Mouse (Mus musculus): ENCODE results near the gene Atxn7l3b. TPM values are rescaled to one million over a fixed set of nuclear protein-coding genes. Genes with fewer than 3 reads are reported as not detected.
A peak's percentile ranks its signal among the peaks of the same experiment; 100 is the strongest.

Atxn7l3b gene
- polyA plus RNA-seq, 1 experiment from 2014 or later, result 145 TPM

- no peak overlapping the region for H3K4me2 ChIP-seq (ENCODE audit: low read length)
- no peaks in the 10 kb centered on the region for H3K27me3 ChIP-seq (replicated peaks; ENCODE audit: control insufficient read depth, insufficient read depth, low read length)
- H3K4me3 ChIP-seq (ENCODE audit: low read depth, low read length), result no peak overlapping the region
- no peak for ATAC-seq (replicated peaks; ENCODE audit: low FRiP score, low TSS enrichment, low read depth)
- no peaks in the 10 kb centered on the region for H3K36me3 ChIP-seq (ENCODE audit: control insufficient read depth, insufficient read depth, low read length)
- no peak overlapping the region for H3K9ac ChIP-seq (ENCODE audit: low read length)
- DNase-seq (ENCODE audit: low spot score), result no peak
- H3K4me1 ChIP-seq (replicated peaks; ENCODE audit: control insufficient read depth, insufficient read depth, low read length), result 0 out of 2 replicates have a peak, but pooled peaks cover 4% of the 10 kb centered on the region
- WGBS, result 59% methylated on average over 9 of the region's 9 CpGs
- H3K27ac ChIP-seq (ENCODE audit: low read depth), result no peak overlapping the region
- H3K9me3 ChIP-seq (ENCODE audit: control insufficient read depth, low read length), result no peaks in the 10 kb centered on the region
These were observed 44.7 kb downstream of the Atxn7l3b start for GRCm38 (mm10) chr10:112884064-112884463.

GRCm38 (mm10) chr10:112883688-112884004 is 45.2 kb downstream of the Atxn7l3b start:
- ATAC-seq (replicated peaks; ENCODE audit: low FRiP score, low TSS enrichment, low read depth) (peak; percentile 33; the same call in 1 of the 2 replicates), DNase-seq (ENCODE audit: low spot score) (no peak)
- H3K27me3 ChIP-seq (replicated peaks; ENCODE audit: control insufficient read depth, insufficient read depth, low read length), result no peaks in the 10 kb centered on the region
- H3K36me3 ChIP-seq (ENCODE audit: control insufficient read depth, insufficient read depth, low read length), result no peaks in the 10 kb centered on the region
- no peak overlapping the region for H3K4me3 ChIP-seq (ENCODE audit: low read depth, low read length)
- 0 out of 2 replicates have a peak, but pooled peaks cover 4% of the 10 kb centered on the region for H3K4me1 ChIP-seq (replicated peaks; ENCODE audit: control insufficient read depth, insufficient read depth, low read length)
- no peak overlapping the region for H3K4me2 ChIP-seq (ENCODE audit: low read length)
- H3K27ac ChIP-seq (ENCODE audit: low read depth), result no peak overlapping the region
- H3K9me3 ChIP-seq (ENCODE audit: control insufficient read depth, low read length), result no peaks in the 10 kb centered on the region
- 38% methylated on average over 3 of the region's 3 CpGs for WGBS
- H3K9ac ChIP-seq (ENCODE audit: low read length), result no peak overlapping the region

- H3K36me3 ChIP-seq (ENCODE audit: control insufficient read depth, insufficient read depth, low read length), result no peaks in the 10 kb centered on the region
- WGBS, result 21% methylated on average over 6 of the region's 6 CpGs
- ATAC-seq (replicated peaks; ENCODE audit: low FRiP score, low TSS enrichment, low read depth) (peak; percentile 78), DNase-seq (ENCODE audit: low spot score) (no peak)
- no peaks in the 10 kb centered on the region for H3K27me3 ChIP-seq (replicated peaks; ENCODE audit: control insufficient read depth, insufficient read depth, low read length)
- no peaks in the 10 kb centered on the region for H3K9me3 ChIP-seq (ENCODE audit: control insufficient read depth, low read length)
- H3K9ac ChIP-seq (ENCODE audit: low read length), result no peak overlapping the region
- H3K27ac ChIP-seq (ENCODE audit: low read depth), result no peak overlapping the region
- H3K4me1 ChIP-seq (replicated peaks; ENCODE audit: control insufficient read depth, insufficient read depth, low read length), result 0 out of 2 replicates have a peak, but pooled peaks cover 4% of the 10 kb centered on the region
- H3K4me3 ChIP-seq (ENCODE audit: low read depth, low read length), result no peak overlapping the region
- H3K4me2 ChIP-seq (ENCODE audit: low read length), result no peak overlapping the region
These were observed 45.8 kb downstream of the Atxn7l3b start for GRCm38 (mm10) chr10:112882789-112883687.

- Histone ChIP-seq H3K4me1 (replicated peaks; ENCODE audit: control insufficient read depth, insufficient read depth, low read length) (0 out of 2 replicates have a peak, but pooled peaks cover 4% of the 10 kb centered on the region), H3K9me3 (ENCODE audit: control insufficient read depth, low read length) (no peaks in the 10 kb centered on the region), H3K4me2 (ENCODE audit: low read length) (no peak overlapping the region), H3K4me3 (ENCODE audit: low read depth, low read length) (no peak overlapping the region), H3K36me3 (ENCODE audit: control insufficient read depth, insufficient read depth, low read length) (no peaks in the 10 kb centered on the region), H3K27me3 (replicated peaks; ENCODE audit: control insufficient read depth, insufficient read depth, low read length) (no peaks in the 10 kb centered on the region), H3K9ac (ENCODE audit: low read length) (no peak overlapping the region), H3K27ac (ENCODE audit: low read depth) (no peak overlapping the region)
- 83% methylated on average over 3 of the region's 3 CpGs for WGBS
- ATAC-seq (replicated peaks; ENCODE audit: low FRiP score, low TSS enrichment, low read depth) (no peak), DNase-seq (ENCODE audit: low spot score) (no peak)
These were observed 46.7 kb downstream of the Atxn7l3b start for GRCm38 (mm10) chr10:112882149-112882548.

GRCm38 (mm10) chr10:112876655-112877393 is 52.0 kb downstream of the Atxn7l3b start:
- Histone ChIP-seq H3K9ac (ENCODE audit: low read length) (no peak overlapping the region), H3K27ac (ENCODE audit: low read depth) (no peak overlapping the region), H3K36me3 (ENCODE audit: control insufficient read depth, insufficient read depth, low read length) (no peaks in the 10 kb centered on the region), H3K4me1 (replicated peaks; ENCODE audit: control insufficient read depth, insufficient read depth, low read length) (no peaks in the 10 kb centered on the region), H3K4me3 (ENCODE audit: low read depth, low read length) (no peak overlapping the region), H3K27me3 (replicated peaks; ENCODE audit: control insufficient read depth, insufficient read depth, low read length) (no peaks in the 10 kb centered on the region), H3K9me3 (ENCODE audit: control insufficient read depth, low read length) (no peaks in the 10 kb centered on the region), H3K4me2 (ENCODE audit: low read length) (no peak overlapping the region)
- no peak for ATAC-seq (replicated peaks; ENCODE audit: low FRiP score, low TSS enrichment, low read depth)
- 56% methylated on average over 1 of the region's 1 CpGs for WGBS
- no peak for DNase-seq (ENCODE audit: low spot score)

Measured in intestine, embryonic 14.5 days (tissue).